Mouse (Mus musculus): Measurements from ENCODE around the gene Lamc2. TPM values are rescaled to one million over a fixed set of nuclear protein-coding genes. Genes with fewer than 3 reads are reported as not detected.

Lamc2 gene
- total RNA-seq (2021) = 1 to 10 TPM; 1.9 to 2.7 TPM
- long read RNA-seq, partial matches to known transcripts = 0 of 2 reads
- long read RNA-seq, other reads (novel, unspliced or antisense) = 2 of 2 reads

DNA sequence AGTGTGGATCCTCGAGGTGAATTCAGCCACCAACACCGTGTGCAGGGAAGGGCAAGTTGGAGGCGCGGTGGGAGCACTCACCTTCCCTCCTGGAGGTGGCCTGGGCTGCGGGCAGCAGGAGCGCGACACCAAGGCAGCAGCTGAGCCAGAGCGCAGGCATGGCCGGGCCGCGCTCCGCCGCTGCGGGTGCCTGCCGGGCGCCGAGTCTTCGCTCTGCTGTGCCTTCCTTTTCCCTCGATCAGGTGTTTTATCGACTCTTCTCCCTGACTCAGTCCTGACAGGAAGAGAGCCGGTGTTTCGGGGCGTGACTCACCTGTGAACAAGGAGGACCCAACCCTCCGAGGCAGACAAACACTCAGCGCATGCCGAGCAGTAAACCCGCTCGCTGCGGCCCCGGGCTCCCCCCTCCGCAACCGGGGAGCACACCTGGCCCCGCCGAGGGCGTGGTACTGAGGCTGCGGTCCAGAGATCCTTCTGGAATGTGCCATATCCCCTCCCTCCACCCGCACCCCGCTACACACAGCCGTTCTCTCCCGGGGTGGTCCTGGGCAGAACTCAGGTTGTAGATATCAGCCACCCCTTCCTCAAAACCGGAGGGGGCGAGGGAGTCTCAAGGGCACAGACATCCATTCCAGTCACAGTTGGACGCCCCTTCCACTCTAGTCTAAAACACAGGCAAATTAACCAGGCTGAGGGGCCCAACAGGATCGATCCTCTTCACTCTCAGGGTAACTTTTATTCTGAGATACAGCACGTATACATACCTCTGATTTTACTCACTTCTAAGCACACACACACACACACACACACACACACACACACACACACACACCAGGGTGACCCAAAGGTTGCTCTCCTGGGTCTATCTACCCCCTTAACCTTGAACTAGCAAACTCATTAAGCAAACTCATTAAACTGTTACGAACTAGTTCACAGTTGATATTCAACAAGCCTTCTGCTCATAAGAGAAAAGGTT, at the start of gene Lamc2:
TSS of gene Lamc2 (minus strand) at position 620 of the 976 bp plus-strand sequence.
- DNase-seq (ENCODE audit: low spot score in 2 of 2) = no peak

DNA sequence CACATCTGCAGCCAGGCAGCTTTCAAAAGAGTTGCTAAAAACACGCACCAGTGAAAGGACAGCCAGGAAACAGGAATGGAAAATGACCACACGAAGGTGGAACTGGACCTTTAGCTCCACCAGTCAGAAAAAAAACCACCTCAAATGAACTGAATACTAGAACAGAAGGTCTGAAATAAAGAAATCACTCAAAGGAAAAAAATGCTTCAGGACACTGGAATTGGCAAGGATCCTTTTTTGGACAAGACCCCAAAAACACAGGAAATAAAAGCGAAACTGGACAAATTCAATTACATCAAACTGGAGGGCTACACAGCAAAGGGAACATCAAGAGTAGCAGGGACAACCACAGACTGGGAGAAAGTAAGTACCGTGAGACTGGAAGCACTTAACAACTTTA, 49.3 kb upstream of the Lamc2 start:
- DNase-seq (ENCODE audit: low spot score in 2 of 2) = no peak

GRCm38 (mm10) chr1:153231681-153232080, 45.4 kb upstream of the Lamc2 start:
- DNase-seq (ENCODE audit: low spot score in 2 of 2) = no peak

- DNase-seq (ENCODE audit: low spot score in 2 of 2) = no peak
Observed at GRCm38 (mm10) chr1:153227916-153228315, 41.7 kb upstream of the Lamc2 start.

GRCm38 (mm10) chr1:153227096-153227495, 40.8 kb upstream of the Lamc2 start:
- no peak for DNase-seq (ENCODE audit: low spot score in 2 of 2)

DNA sequence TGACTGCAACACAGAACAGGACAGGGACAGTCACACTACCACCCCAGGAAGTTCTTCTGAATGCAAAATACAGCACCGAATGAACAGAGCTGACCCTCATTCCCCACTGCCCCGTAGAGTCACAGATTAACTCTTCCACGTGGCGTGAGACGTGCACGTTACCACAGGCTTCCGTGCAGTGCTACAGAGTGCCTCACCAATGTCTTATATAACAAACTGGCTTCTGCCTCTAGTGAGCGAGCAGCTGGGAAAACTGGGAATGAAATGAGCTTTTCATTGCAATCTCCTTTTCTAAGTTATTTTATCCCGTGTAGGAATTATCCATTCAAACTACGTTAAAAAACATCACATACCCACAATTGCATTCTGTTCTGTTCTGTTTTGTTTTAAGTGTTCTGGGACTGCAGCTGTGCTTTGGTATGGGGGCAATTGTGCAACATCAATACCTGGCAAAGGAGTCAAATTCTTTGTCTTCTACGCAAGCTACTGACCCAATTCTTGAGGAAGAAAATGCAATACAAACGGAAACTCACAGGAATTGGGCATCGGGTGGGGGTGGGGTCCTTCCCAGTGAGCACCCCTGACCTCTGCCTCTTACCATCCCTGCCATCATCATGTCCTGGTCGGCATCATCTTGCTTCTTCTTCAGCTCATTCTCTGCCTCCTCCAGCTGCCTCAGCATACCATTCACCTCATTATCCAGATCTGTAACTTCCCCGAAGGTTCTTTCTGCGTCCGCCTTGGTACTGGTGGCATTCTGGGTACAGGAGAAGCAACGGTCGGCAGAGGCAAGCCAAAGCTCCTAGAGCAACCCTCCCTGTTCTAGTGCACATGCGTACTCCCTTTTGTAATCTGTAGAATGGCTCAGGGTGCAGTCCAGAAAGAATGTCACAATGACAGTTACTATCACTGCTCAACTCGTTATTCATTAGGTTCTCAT, 39.8 kb upstream of the Lamc2 start:
- no peak for DNase-seq (ENCODE audit: low spot score in 2 of 2)

DNA sequence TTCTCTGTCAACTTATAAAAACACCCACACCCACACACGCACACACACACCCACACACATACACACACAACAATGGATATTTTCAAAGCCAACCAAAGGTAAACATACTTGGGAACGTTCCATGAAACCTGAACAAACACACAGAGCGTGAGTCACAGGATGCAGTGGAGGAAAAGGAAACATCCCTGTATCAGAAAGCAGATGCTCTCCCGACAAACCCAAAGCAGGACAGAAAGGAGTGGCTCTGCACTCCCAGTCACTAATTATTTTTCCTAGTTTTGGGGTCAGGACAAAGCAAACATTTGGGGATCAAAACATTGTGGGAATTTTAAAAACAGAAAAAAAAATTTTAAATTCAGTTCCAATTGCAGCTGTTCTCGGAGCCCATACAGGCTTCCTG, 38.1 kb upstream of the Lamc2 start:
- DNase-seq (ENCODE audit: low spot score in 2 of 2) = no peak

- no peak for DNase-seq (ENCODE audit: low spot score in 2 of 2)
Observed at GRCm38 (mm10) chr1:153219376-153219775, 33.1 kb upstream of the Lamc2 start.

DNA sequence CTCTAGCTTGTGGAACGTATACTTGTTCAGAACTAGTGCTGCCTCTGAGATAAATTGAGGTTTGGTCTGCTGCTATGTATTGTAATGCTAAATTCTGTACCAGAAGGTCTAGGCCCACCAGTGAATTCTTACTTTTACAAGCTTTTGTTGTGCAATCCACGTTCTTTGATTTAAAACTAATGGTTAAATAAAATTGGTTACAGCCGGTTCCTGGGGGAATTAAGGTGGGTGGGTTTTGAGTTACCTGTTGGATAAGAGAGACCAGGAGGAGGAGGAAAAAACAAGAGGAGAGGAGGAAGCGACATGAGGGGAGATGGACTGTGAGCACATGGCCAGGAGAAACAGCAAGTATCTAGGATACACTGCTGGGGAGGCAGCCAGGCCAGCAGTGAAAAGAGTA, 30.3 kb upstream of the Lamc2 start:
- no peak for DNase-seq (ENCODE audit: low spot score in 2 of 2)

- DNase-seq (ENCODE audit: low spot score in 2 of 2) = no peak
Observed at GRCm38 (mm10) chr1:153215676-153216075, 29.4 kb upstream of the Lamc2 start.

- DNase-seq (ENCODE audit: low spot score in 2 of 2) = no peak
Observed at GRCm38 (mm10) chr1:153210992-153211391, 24.7 kb upstream of the Lamc2 start.

- no peak for DNase-seq (ENCODE audit: low spot score in 2 of 2)
Observed at GRCm38 (mm10) chr1:153210198-153210597, 24.0 kb upstream of the Lamc2 start.

DNA sequence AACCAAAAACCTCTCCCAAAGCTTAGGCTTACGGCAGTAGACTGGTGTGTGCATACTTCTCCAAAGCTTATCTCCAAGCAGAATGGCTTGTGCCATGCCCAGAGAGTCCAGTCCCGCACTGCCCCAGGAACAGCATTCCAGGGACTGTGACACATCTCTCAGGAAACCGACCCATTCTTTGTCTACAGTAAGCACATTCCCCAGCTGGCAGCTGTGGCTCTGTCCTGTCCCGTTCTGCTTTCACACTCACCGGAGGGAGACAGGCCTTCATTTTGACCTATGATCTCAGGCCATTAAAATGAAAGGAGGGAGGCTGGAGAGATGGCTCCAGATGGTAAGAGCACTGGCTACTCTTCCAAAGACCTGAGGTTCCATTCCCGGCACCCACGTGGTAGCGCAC, 15.9 kb upstream of the Lamc2 start:
- no peak for DNase-seq (ENCODE audit: low spot score in 2 of 2)

DNA sequence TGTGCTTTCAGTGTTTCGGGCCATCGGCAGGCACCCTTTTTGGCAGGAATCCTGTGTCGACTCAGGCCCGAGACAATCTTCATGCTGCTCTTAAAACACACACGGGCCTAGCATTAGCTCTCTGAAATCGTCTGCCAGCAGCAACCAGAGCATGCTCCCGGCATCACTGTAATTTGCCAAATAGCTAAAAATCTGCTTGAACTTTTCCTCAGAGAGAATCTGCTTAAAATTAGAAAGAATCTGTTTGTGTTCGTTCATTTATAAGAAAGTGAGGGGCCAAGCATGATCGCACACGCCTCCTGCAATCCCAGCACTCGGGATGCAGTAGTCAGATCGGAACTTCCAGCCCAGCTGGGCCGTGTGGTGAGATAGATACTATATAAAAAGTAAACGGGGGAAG, 15.2 kb upstream of the Lamc2 start:
- no peak for DNase-seq (ENCODE audit: low spot score in 2 of 2)

DNA sequence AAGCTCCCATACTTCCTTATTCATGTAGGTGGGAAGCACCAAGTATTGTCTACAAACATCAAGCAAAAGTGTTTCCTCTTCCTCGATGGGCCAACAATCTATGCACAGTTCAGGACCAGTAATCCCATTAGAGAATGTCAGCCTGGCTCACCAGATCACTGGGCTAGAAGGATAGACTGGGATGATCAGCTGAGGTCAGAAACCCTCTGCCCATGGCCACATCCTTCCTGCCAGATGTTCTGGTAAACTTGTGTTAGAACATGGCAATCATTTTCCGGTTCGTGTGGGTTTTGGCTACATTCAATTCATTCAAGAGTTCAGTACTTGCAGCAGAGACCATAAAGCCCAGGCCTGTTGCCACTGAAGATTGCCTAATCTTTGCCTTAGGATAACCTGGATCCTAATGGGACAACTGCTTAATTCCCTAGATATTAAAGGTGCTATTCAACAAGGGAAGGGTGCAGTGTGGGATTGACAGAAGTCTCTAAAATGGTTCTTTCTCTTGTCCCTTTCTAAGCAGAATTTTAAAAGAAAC, 11.1 kb upstream of the Lamc2 start:
- no peak for DNase-seq (ENCODE audit: low spot score in 2 of 2)

GRCm38 (mm10) chr1:153192945-153193344, 6.7 kb upstream of the Lamc2 start:
- DNase-seq (ENCODE audit: low spot score in 2 of 2) = no peak

DNA sequence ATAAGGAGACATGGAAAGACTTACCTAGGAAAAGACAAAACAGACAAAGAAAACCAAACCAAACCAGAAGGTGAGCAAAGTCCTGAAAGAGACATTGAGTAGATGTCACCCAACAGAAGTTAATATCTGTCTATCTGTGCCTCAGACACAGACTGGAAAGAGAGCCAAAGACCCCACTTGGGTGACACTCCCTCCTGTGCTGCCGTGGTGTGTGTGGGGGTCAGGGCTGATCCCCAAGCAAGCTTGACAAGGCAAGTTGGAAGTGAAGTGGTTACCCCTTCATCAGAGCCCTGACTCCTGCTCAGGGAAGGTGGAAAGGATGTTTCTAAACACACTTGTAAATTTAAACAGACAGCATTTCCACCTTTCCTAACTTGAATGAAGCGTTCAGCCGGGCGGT, 6.1 kb upstream of the Lamc2 start:
- DNase-seq (ENCODE audit: low spot score in 2 of 2) = no peak

- DNase-seq (ENCODE audit: low spot score in 2 of 2) = peak; percentile 62 to 71
Observed at GRCm38 (mm10) chr1:153191943-153192329, 5.7 kb upstream of the Lamc2 start.

DNA sequence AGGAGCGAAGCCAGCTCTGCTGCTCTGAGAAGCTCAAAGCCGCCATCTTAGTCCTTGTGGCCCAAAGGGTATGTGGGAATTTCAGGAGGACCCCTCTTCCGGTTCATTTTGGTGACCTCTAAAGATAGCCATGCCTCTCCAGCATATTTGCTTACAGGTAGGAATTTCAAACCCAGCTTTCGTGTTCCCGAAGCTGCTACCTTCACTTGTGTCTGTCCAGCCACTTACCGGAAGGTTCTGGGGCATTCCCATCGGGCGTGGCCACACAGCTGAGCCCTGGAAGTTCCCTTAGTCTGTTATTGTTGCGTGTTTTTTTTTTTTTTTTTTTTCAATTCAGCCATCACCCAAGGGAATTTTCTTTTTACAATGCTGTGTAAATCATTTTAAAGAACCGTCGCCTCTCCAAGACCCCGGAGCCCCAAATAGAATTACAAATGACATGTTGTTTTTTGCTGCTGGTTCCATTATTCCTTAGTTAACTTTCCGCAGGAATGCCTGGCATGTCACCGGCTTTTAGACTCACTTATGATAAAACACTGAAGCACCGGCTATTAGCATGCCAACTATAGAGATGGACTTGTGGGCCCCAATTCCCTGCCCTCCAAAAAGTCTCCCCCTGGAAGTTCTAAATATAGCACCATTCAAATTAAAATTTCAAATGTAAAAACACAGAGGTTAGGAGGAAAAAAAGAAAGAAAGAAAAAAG, 5.1 kb upstream of the Lamc2 start:
- DNase-seq (ENCODE audit: low spot score in 2 of 2) = no peak

- DNase-seq (ENCODE audit: low spot score in 2 of 2) = no peak
Observed at GRCm38 (mm10) chr1:153188081-153188480, 1.8 kb upstream of the Lamc2 start.

All from layer of hippocampus, postnatal 10 days (tissue).